Mouse (Mus musculus) kidney, embryonic 16.5 days (tissue): ENCODE measurements around the gene Rnf5. TPM values are rescaled to one million over a fixed set of nuclear protein-coding genes. Genes with fewer than 3 reads are reported as not detected.

Source experiments
- ATAC-seq: fragments of 200-750 bp; cut with Nextera tagmentation; 2 replicates; pipeline ENCODE4 v1.8.0; 2017; ENCODE audit warnings: moderate TSS enrichment; ENCODE audit not compliant: low FRiP score, low TSS enrichment
- H3K27ac ChIP-seq: fragments of 300-500 bp; sonication (generic); 2 replicates; pipeline ENCODE4 v1.5.1; 2014; ENCODE audit warnings: low read length
- H3K27me3 ChIP-seq: fragments of 300-500 bp; sonication (generic); 2 replicates; pipeline ENCODE4 v1.6.1; 2014; ENCODE audit warnings: low read length, control low read depth, mixed read lengths; ENCODE audit not compliant: insufficient read depth
- H3K36me3 ChIP-seq: fragments of 300-500 bp; sonication (generic); 2 replicates; pipeline ENCODE4 v1.6.1; 2014; ENCODE audit warnings: low read length, control low read depth, mixed read lengths; ENCODE audit not compliant: insufficient read depth
- H3K4me1 ChIP-seq: fragments of 300-500 bp; sonication (generic); 2 replicates; pipeline ENCODE4 v1.6.1; 2014; ENCODE audit warnings: low read length, control low read depth, mixed read lengths; ENCODE audit not compliant: insufficient read depth
- H3K4me2 ChIP-seq: fragments of 300-500 bp; sonication (generic); replicated peaks from 2 replicates; pipeline ENCODE4 v1.6.1; 2014; ENCODE audit warnings: low read depth, low read length
- H3K4me3 ChIP-seq: fragments of 300-500 bp; sonication (generic); 2 replicates; pipeline ENCODE4 v1.5.1; 2014; ENCODE audit warnings: mild to moderate bottlenecking, low read length
- H3K9ac ChIP-seq: fragments of 300-500 bp; sonication (generic); replicated peaks from 2 replicates; pipeline ENCODE4 v1.6.1; 2014; ENCODE audit warnings: low read length
- H3K9me3 ChIP-seq: fragments of 300-500 bp; sonication (generic); 2 replicates; pipeline ENCODE4 v1.6.1; 2016; ENCODE audit warnings: low read length, control low read depth
- WGBS: fragments of 180-500 bp; shearing (Covaris S2); extraction: QIAGEN DNeasy Blood & Tissue Kit; methylation state at CpG from one replicate; pipeline ENCODE4 v1.1.7; 2014; 5-methylcytosine and 5-hydroxymethylcytosine counted together
- polyA plus RNA-seq: library from polyadenylated mRNA; unstranded; fragments of >200 nt; fragmentation: Nextera tagmentation; extraction: Ambion mirVana; gene quantifications from 2 replicates; pipeline ENCODE4 v1.2.1, GENCODE M21; 2015

Rnf5 gene
- polyA plus RNA-seq, 1 experiment from 2014 or later, result 185 TPM

- no peak overlapping the region for H3K4me3 ChIP-seq
- H3K27ac ChIP-seq, result peak overlapping the region; percentile 47; the same call in 1 of the 2 replicates
- peaks cover 26% of the 10 kb centered on the region for H3K36me3 ChIP-seq
- H3K9ac ChIP-seq, result no peak overlapping the region; the same call in 1 of the 2 replicates
- WGBS, result 67% methylated on average over 7 of the region's 7 CpGs
- no peaks in the 10 kb centered on the region for H3K27me3 ChIP-seq
- H3K9me3 ChIP-seq, result no peaks in the 10 kb centered on the region
- no peak for ATAC-seq
- H3K4me1 ChIP-seq, result peaks cover 40% of the 10 kb centered on the region
- no peak overlapping the region for H3K4me2 ChIP-seq
These were observed 4.5 kb upstream of the Rnf5 start for GRCm38 (mm10) chr17:34607997-34608396.

- Histone ChIP-seq H3K9ac (peak overlapping the region; percentile 90), H3K27ac (peak overlapping the region; percentile 97), H3K36me3 (peaks cover 16% of the 10 kb centered on the region; the same call in 1 of the 2 replicates), H3K4me1 (peaks cover 50% of the 10 kb centered on the region), H3K27me3 (no peaks in the 10 kb centered on the region), H3K4me2 (peak overlapping the region; percentile 89), H3K9me3 (no peaks in the 10 kb centered on the region), H3K4me3 (peak overlapping the region; percentile 64)
- WGBS, result 10% methylated on average over 32 of the region's 32 CpGs
- ATAC-seq, result no peak
These were observed 2.9 kb upstream of the Rnf5 start for GRCm38 (mm10) chr17:34606186-34607039.

DNA sequence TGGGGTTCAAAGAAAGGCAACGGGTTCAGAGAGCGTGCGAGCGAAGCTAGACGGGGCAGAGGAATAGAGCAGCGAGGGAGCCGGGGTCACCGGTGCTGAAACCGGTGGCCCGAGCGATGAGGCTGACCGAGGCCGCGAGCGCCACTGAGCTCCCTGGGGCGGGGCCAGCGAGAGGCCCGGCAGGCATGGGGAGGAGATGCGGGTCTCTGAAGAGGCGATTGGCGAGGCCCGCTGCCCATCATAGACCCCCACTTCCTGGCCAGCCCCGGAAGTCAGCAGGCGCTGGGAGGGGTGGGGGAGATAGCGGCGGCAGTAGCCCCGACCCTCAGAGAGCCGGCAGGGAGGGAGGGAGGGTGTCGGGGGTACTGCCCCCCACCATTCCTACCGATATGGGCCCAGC is 2.1 kb upstream of the Rnf5 start:
- peaks cover 50% of the 10 kb centered on the region for H3K4me1 ChIP-seq
- peak overlapping the region; percentile 89 for H3K4me2 ChIP-seq
- H3K27ac ChIP-seq, result peak overlapping the region; percentile 97
- H3K36me3 ChIP-seq, result peaks cover 12% of the 10 kb centered on the region
- ATAC-seq, result peak; percentile 46
- no peaks in the 10 kb centered on the region for H3K9me3 ChIP-seq
- H3K9ac ChIP-seq, result peak overlapping the region; percentile 90
- under 1% methylated on average over 26 of the region's 30 CpGs for WGBS
- peak overlapping the region; percentile 64 for H3K4me3 ChIP-seq
- H3K27me3 ChIP-seq, result no peaks in the 10 kb centered on the region

DNA sequence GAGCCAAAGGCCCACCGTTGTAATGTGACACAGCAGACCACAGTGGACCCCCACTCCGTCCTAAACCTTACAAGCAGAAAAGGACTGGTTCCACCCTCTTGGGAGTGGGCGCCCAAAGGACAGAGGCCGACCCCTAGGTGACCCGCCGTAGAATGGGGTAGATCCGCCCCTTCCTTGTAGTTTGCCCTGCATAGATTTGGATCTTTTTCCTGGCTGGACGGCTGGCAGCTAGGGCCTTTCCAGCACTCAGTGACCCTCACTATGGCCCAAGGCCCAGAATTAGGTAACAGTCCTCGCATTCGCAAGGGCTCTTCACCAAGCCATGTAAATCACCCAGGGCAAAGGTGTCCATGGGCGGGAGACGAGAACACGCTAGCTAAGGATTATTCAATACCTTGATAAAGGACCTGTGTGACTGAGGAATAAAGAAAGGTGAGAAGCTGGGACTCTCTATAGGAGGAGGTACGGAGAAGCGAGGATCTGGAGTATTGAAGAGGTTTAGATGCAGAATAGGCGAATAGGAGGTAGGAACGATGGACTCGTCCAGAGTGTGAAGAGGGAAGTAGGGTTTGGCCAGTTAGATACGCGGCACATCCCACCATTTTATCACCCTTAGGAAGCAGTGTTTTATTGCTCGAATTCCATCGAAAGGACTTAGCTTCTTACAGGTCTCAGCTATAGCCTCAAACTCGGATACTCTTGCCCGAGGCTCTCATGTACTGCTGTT is 1.2 kb upstream of the Rnf5 start:
- no peak; the same call in none of the 2 replicates for ATAC-seq
- Histone ChIP-seq H3K4me2 (peak overlapping the region; percentile 89), H3K27me3 (no peaks in the 10 kb centered on the region), H3K4me3 (peak overlapping the region; percentile 64), H3K9me3 (no peaks in the 10 kb centered on the region), H3K27ac (peak overlapping the region; percentile 97), H3K4me1 (peaks cover 50% of the 10 kb centered on the region), H3K9ac (peak overlapping the region; percentile 90), H3K36me3 (peaks cover 13% of the 10 kb centered on the region)
- 10% methylated on average over 24 of the region's 24 CpGs for WGBS

GRCm38 (mm10) chr17:34604061-34604508 is 595 bp upstream of the Rnf5 start, which contains the start of gene Agpat1:
Gene Agpat1 (plus strand): TSS chr17:34604262.
- Histone ChIP-seq H3K36me3 (peaks cover 13% of the 10 kb centered on the region), H3K9ac (peak within 1 kb of the TSS; percentile 90), H3K4me1 (peaks cover 51% of the 10 kb centered on the region), H3K4me3 (peak within 1 kb of the TSS; percentile 70), H3K9me3 (no peaks in the 10 kb centered on the region), H3K27ac (peak within 1 kb of the TSS; percentile 97), H3K4me2 (peak within 1 kb of the TSS; percentile 89), H3K27me3 (no peaks in the 10 kb centered on the region)
- WGBS, result 0% methylated on average over 35 of the region's 35 CpGs
- peak; percentile 92 for ATAC-seq

- no peak overlapping the region for H3K27ac ChIP-seq
- H3K36me3 ChIP-seq, result peaks cover 13% of the 10 kb centered on the region
- H3K4me1 ChIP-seq, result peaks cover 46% of the 10 kb centered on the region
- H3K27me3 ChIP-seq, result no peaks in the 10 kb centered on the region
- 84% methylated on average over 12 of the region's 12 CpGs for WGBS
- H3K4me3 ChIP-seq, result no peak overlapping the region
- 0 out of 2 replicates have a peak overlapping the region, but pooled peaks have one; percentile 86 for H3K4me2 ChIP-seq
- no peaks in the 10 kb centered on the region for H3K9me3 ChIP-seq
- H3K9ac ChIP-seq, result no peak overlapping the region
- ATAC-seq, result no peak
These were observed 1.7 kb downstream of the Rnf5 start for GRCm38 (mm10) chr17:34601796-34602195.

GRCm38 (mm10) chr17:34599891-34600290 is 3.6 kb downstream of the Rnf5 start:
- WGBS, result 80% methylated on average over 9 of the region's 9 CpGs
- Histone ChIP-seq H3K9ac (no peak overlapping the region), H3K4me1 (peaks cover 55% of the 10 kb centered on the region)

DNA sequence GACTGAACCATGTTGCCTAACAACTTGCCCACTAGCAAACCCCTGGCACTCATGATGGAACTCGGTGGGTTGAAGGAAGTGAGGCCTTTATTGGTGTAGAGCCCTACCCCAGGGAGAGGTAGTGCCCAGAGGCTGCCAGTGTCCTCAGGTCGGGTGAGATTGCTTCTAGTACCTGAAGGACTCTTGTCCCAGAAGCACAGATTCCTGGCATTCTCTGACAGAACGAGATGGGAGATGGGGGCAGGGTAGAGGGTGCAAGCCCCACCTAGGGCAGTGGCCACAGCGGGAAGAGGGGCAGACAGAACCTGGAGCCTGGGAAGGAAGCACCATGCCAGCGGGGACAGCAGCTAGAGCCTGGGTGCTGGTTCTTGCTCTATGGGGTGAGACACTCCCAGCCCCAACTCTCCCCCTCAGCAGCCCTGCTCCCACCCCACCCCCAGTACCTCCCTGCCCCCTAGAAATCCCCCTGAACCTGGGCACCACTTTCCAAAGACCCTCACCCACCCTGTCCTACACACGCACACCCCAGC is 5.9 kb downstream of the Rnf5 start, which contains the start of gene Ager:
Gene Ager, plus strand, starts transcription at position 297 of the 530 bp plus-strand sequence.
- Histone ChIP-seq H3K4me1 (peaks cover 64% of the 10 kb centered on the region), H3K36me3 (peaks cover 33% of the 10 kb centered on the region), H3K4me3 (no peak within 1 kb of the TSS), H3K9me3 (no peaks in the 10 kb centered on the region), H3K27ac (peak within 1 kb of the TSS; percentile 74), H3K4me2 (peak within 1 kb of the TSS; percentile 10; the same call in 1 of the 2 replicates), H3K9ac (peak within 1 kb of the TSS; percentile 56), H3K27me3 (no peaks in the 10 kb centered on the region)
- no peak for ATAC-seq
- 26% methylated on average over 5 of the region's 6 CpGs for WGBS

More at GRCm38 (mm10) chr17:34599891-34600290, 3.6 kb downstream of the Rnf5 start:
- Histone ChIP-seq H3K27me3 (no peaks in the 10 kb centered on the region), H3K4me3 (no peak overlapping the region), H3K9me3 (no peaks in the 10 kb centered on the region), H3K27ac (no peak overlapping the region), H3K36me3 (peaks cover 27% of the 10 kb centered on the region), H3K4me2 (no peak overlapping the region)
- no peak for ATAC-seq

GRCm38 (mm10) chr17:34596098-34596497 is 7.4 kb downstream of the Rnf5 start:
- no peak overlapping the region for H3K4me3 ChIP-seq
- no peak overlapping the region; the same call in 1 of the 2 replicates for H3K27ac ChIP-seq
- H3K9ac ChIP-seq, result no peak overlapping the region; the same call in 1 of the 2 replicates
- peaks cover 62% of the 10 kb centered on the region for H3K4me1 ChIP-seq
- no peaks in the 10 kb centered on the region for H3K9me3 ChIP-seq
- peaks cover 28% of the 10 kb centered on the region for H3K36me3 ChIP-seq
- no peaks in the 10 kb centered on the region for H3K27me3 ChIP-seq
- WGBS, result 45% methylated on average over 8 of the region's 8 CpGs
- peak overlapping the region; percentile 95; the same call in 1 of the 2 replicates for H3K4me2 ChIP-seq
- ATAC-seq, result no peak
